Mouse (Mus musculus): Measurements from ENCODE around the gene Rhobtb1.

DNA sequence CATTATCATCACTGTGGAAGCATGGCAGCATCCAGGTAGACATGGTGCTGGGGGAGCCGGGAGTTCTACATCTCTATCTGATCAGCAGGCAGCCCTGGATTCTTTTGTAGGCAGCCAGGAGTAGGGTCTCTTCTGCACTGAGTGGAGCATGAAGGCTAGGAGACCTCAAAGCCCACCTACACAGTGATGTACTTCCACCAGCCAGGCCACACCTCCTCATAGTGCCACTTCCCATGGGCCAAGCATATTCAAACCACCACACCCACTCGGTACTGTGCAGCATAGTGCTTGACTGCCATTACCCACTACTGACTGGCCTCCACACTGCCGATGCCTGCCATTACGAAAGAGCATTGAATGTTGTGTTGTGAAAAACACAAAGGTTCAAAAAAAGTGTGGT lies 33.7 kb downstream of the Rhobtb1 start:
- TF ChIP-seq MYOG (IDR thresholded peaks at IDR 0.05; ENCODE audit: control insufficient read depth in 1 of 3, insufficient read depth in 1 of 3, insufficient read length in 2 of 3, low read depth in 2 of 3) (no peak), POLR2AphosphoS2 (IDR thresholded peaks at IDR 0.05; ENCODE audit: insufficient read length, low read depth) (no peak), CEBPB (IDR thresholded peaks at IDR 0.05; ENCODE audit: insufficient read depth, poor library complexity, severe bottlenecking) (no peak), POLR2A (IDR thresholded peaks at IDR 0.05; ENCODE audit: insufficient read length, low read depth) (no peak), REST (IDR thresholded peaks at IDR 0.05; ENCODE audit: insufficient read depth, insufficient read length) (no peak), USF1 (IDR thresholded peaks at IDR 0.05; ENCODE audit: low read depth) (no peak), MAX (IDR thresholded peaks at IDR 0.05; ENCODE audit: low read depth) (no peak), TCF12 (IDR thresholded peaks at IDR 0.05; ENCODE audit: insufficient read depth, poor library complexity, severe bottlenecking) (no peak), MYOD1 (IDR thresholded peaks at IDR 0.05; ENCODE audit: control insufficient read depth in 1 of 3, insufficient read length in 2 of 3, low read depth in 2 of 3) (no peak)
